Mouse (Mus musculus): ENCODE results near the gene Lmtk3. TPM values are rescaled to one million over a fixed set of nuclear protein-coding genes. Genes with fewer than 3 reads are reported as not detected.

Gene Lmtk3
- total and polyA plus RNA-seq, 3 experiments, result 0.19 to 0.34 (median 0.30) TPM

GRCm38 (mm10) chr7:45798511-45798836 lies 14.9 kb downstream of the Lmtk3 start:
- dilution Hi-C loops (cut with MboI; ENCODE audit: extremely low pct_ligation_motif_present, extremely low pct_unique_long_range_greater_than_20kb, low sequenced_read_pairs), result no loop called here
- in situ Hi-C loops (cut with MboI; ENCODE audit: low pct_ligation_motif_present, low pct_unique_long_range_greater_than_20kb, low sequenced_read_pairs), result no loop called here
- Histone ChIP-seq H3K27me3 (replicated peaks) (peaks cover 13% of the 10 kb centered on the region), H3K27ac (ENCODE audit: insufficient read depth, low read depth) (no peak overlapping the region), H3K79me2 (replicated peaks; ENCODE audit: control insufficient read depth, extremely low read depth, insufficient read depth, poor library complexity, severe bottlenecking) (no peaks in the 10 kb centered on the region), H3K4me1 (ENCODE audit: control insufficient read depth in 1 of 2, insufficient read depth in 2 of 2) (peaks cover 5 to 9% of the 10 kb centered on the region in 2 experiments), H3K9ac (ENCODE audit: insufficient read depth, low read depth) (no peak overlapping the region), H3K9me3 (replicated peaks; ENCODE audit: low read length) (no peaks in the 10 kb centered on the region), H3K4me2 (ENCODE audit: insufficient read depth, low read depth, poor library complexity, severe bottlenecking) (peak overlapping the region; percentile 11; the same call in 1 of the 2 replicates), H3K4me3 (replicated peaks in 1 of 3; ENCODE audit: low read depth in 2 of 3, low read length in 2 of 3, poor library complexity in 1 of 3) (peak overlapping the region in 1 of 3 experiments; percentile 19), H3K36me3 (replicated peaks in 1 of 2; ENCODE audit: control insufficient read depth in 1 of 2, insufficient read depth in 1 of 2, low read length in 1 of 2) (no peaks in the 10 kb centered on the region)
- no peak for DNase-seq (ENCODE audit: extremely low read depth)
- no peak for TF ChIP-seq MAX (IDR thresholded peaks at IDR 0.05; ENCODE audit: low read length)
- no peak for TF ChIP-seq TCF12 (IDR thresholded peaks at IDR 0.05; ENCODE audit: low read depth, low read length)
- no peak for TF ChIP-seq ZC3H11A (IDR thresholded peaks at IDR 0.05; ENCODE audit: low read depth, low read length)
- TF ChIP-seq MYC (IDR thresholded peaks at IDR 0.05; ENCODE audit: low read depth, low read length), result no peak
- TF ChIP-seq KAT2A (IDR thresholded peaks at IDR 0.05; ENCODE audit: insufficient replicate concordance, low read length), result no peak
- no peak for TF ChIP-seq USF1 (IDR thresholded peaks at IDR 0.05; ENCODE audit: low read depth, low read length)

DNA sequence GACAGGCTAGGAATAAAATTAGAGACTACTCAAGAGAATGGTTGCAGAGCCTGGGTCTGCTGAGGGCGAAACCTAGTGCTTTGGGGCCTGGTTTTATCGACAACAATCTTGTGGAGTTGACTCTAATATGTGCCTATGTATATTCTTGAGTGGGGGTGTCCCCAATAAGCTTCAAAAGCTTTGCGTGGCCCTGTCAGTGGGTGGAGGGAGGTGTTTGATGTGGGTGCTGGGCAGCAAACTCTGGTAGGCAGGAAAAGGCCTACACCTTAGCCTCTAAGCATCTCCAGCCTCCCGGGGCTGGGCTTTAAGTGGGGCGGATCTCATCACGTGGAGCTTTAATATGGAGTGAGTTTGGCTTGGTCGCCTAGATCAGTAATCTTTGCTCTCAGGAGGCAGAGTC lies 15.4 kb downstream of the Lmtk3 start:
- no peak overlapping the region for H3K27ac ChIP-seq (ENCODE audit: insufficient read depth, low read depth)
- no peaks in the 10 kb centered on the region for H3K79me2 ChIP-seq (replicated peaks; ENCODE audit: control insufficient read depth, extremely low read depth, insufficient read depth, poor library complexity, severe bottlenecking)
- no peak overlapping the region for H3K4me2 ChIP-seq (ENCODE audit: insufficient read depth, low read depth, poor library complexity, severe bottlenecking)
- peaks cover 13% of the 10 kb centered on the region for H3K27me3 ChIP-seq (replicated peaks)
- in situ Hi-C loops (cut with MboI; ENCODE audit: low pct_ligation_motif_present, low pct_unique_long_range_greater_than_20kb, low sequenced_read_pairs) (no loop called here), dilution Hi-C loops (cut with MboI; ENCODE audit: extremely low pct_ligation_motif_present, extremely low pct_unique_long_range_greater_than_20kb, low sequenced_read_pairs) (no loop called here)
- TF ChIP-seq ELF1 (IDR thresholded peaks at IDR 0.05; ENCODE audit: low read depth, low read length) (no peak), ZKSCAN1 (IDR thresholded peaks at IDR 0.05; ENCODE audit: borderline replicate concordance, low read depth, low read length) (no peak), PAX5 (IDR thresholded peaks at IDR 0.05; ENCODE audit: low read length) (no peak), SIN3A (IDR thresholded peaks at IDR 0.05; ENCODE audit: low read length) (no peak), E2F4 (IDR thresholded peaks at IDR 0.05; ENCODE audit: insufficient replicate concordance, low read depth, low read length) (no peak), UBTF (IDR thresholded peaks at IDR 0.05; ENCODE audit: low read depth, low read length) (no peak), USF2 (conservative IDR thresholded peaks at IDR 0.05; ENCODE audit: low read depth, low read length) (no peak), BHLHE40 (IDR thresholded peaks at IDR 0.05; ENCODE audit: low read depth, low read length) (no peak), RAD21 (IDR thresholded peaks at IDR 0.05; ENCODE audit: low read depth, low read length) (no peak), ETS1 (conservative IDR thresholded peaks at IDR 0.05; ENCODE audit: low read depth, low read length) (no peak), MYC (IDR thresholded peaks at IDR 0.05; ENCODE audit: low read depth, low read length) (no peak), POLR2AphosphoS2 (IDR thresholded peaks at IDR 0.05; ENCODE audit: low read depth, low read length) (no peak), ZMIZ1 (IDR thresholded peaks at IDR 0.05; ENCODE audit: low read depth, low read length) (no peak)
- no peaks in the 10 kb centered on the region for H3K36me3 ChIP-seq (replicated peaks in 1 of 2; ENCODE audit: control insufficient read depth in 1 of 2, insufficient read depth in 1 of 2, low read length in 1 of 2)
- peaks cover 5 to 9% of the 10 kb centered on the region in 2 experiments for H3K4me1 ChIP-seq (ENCODE audit: control insufficient read depth in 1 of 2, insufficient read depth in 2 of 2)
- no peak overlapping the region for H3K9ac ChIP-seq (ENCODE audit: insufficient read depth, low read depth)
- H3K9me3 ChIP-seq (replicated peaks; ENCODE audit: low read length), result no peaks in the 10 kb centered on the region
- no peak overlapping the region for H3K4me3 ChIP-seq (replicated peaks in 1 of 3; ENCODE audit: low read depth in 2 of 3, low read length in 2 of 3, poor library complexity in 1 of 3)
- no peak for DNase-seq (ENCODE audit: extremely low read depth)
